Mouse (Mus musculus) right cerebral cortex, postnatal 36 days (tissue): ENCODE results near the gene Olfr699.
"Not testable (repeated sequence)": the region's sequence is repeated elsewhere in the genome, so short reads cannot be mapped to it uniquely, and the experiment has no call there.

ENCODE experiments used
- DNase-seq, 2 experiments: peaks; one replicate each; pipeline ENCODE4 v3.0.0; 2022; ENCODE audit warnings: low spot score in 2 of 2, mixed read lengths in 1 of 2

The Olfr699 gene

GRCm38 (mm10) chr7:106793098-106793497, at the start of gene Olfr699:
Olfr699 (minus strand) TSS chr7:106793198.
- DNase-seq = no peak

- DNase-seq = no peak
These were observed 40.8 kb upstream of the Olfr699 start, which contains the start of gene Olfr702 for GRCm38 (mm10) chr7:106833793-106834192. Olfr702 (minus strand) TSS chr7:106833893.

- DNase-seq = no peak
These were observed 25.4 kb upstream of the Olfr699 start for GRCm38 (mm10) chr7:106818414-106818813.

- no peak for DNase-seq
These were observed 22.8 kb upstream of the Olfr699 start for GRCm38 (mm10) chr7:106815775-106816174.

- DNase-seq = no peak
These were observed 20.8 kb upstream of the Olfr699 start, which contains the start of gene Olfr701 for GRCm38 (mm10) chr7:106813829-106814228. Olfr701 (plus strand) TSS chr7:106814129.

GRCm38 (mm10) chr7:106808734-106809133, 15.7 kb upstream of the Olfr699 start, which contains the start of gene Olfr700:
Olfr700 (minus strand) TSS chr7:106808834.
- no peak for DNase-seq

- no peak for DNase-seq
These were observed 4.7 kb downstream of the Olfr699 start for GRCm38 (mm10) chr7:106788330-106788729.

GRCm38 (mm10) chr7:106761008-106761407, 32.0 kb downstream of the Olfr699 start:
- not testable (repeated sequence) for DNase-seq

- DNase-seq = no peak
These were observed 34.2 kb downstream of the Olfr699 start for GRCm38 (mm10) chr7:106758800-106759199.

GRCm38 (mm10) chr7:106755297-106755696, 37.7 kb downstream of the Olfr699 start, which contains the start of gene Olfr698:
Olfr698 (minus strand) TSS chr7:106755397.
- no peak for DNase-seq

GRCm38 (mm10) chr7:106745811-106746210, 47.2 kb downstream of the Olfr699 start:
- no peak for DNase-seq

GRCm38 (mm10) chr7:106742343-106742742, 50.7 kb downstream of the Olfr699 start, which contains the start of gene Olfr697:
Olfr697 (minus strand) TSS chr7:106742443.
- DNase-seq = no peak
